Mouse (Mus musculus): ENCODE measurements at regions not wholly inside any gene's neighbourhood (a gene's known extent, or its start where the extent isn't known, plus 50 kb on each side); places are given as distances from the start of the nearest gene placed in this dataset.

DNA sequence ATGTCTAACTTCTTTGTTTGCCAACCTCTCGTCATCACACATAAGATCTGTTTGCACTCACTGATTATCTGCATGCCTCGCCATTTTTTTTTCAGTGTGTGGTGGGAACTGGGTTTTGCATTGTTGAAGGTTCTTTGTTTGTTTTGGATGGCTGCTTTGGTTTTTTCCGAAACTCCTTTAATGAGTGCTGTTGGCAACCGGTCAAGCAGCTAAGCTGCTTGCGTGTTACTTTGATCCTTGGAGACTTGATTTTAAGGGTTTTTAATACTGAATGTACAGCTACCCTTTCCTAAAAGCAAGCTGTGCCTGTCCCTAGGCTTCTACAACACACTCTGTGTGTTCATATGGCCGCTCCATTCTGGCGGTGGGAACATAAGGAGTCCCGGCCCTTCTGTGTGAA lies 733.9 kb downstream of the Nedd1 start:
- no peak for DNase-seq (ENCODE audit: low read depth, low spot score)
- Histone ChIP-seq H3K36me3 (ENCODE audit: control insufficient read depth in 1 of 2, insufficient read depth in 2 of 2, low read length in 2 of 2) (no peaks in the 10 kb centered on the region), H3K9ac (ENCODE audit: control insufficient read depth, low read depth, low read length, poor library complexity, severe bottlenecking) (no peak overlapping the region), H3K4me3 (ENCODE audit: control insufficient read depth in 1 of 2, insufficient read depth in 1 of 2, low read depth in 2 of 2, low read length in 2 of 2) (no peak overlapping the region), H3K4me1 (ENCODE audit: control insufficient read depth in 1 of 2, insufficient read depth in 2 of 2, low read length in 2 of 2) (no peaks in the 10 kb centered on the region), H3K27me3 (ENCODE audit: control insufficient read depth in 1 of 2, insufficient read depth in 2 of 2, low read length in 2 of 2) (no peaks in the 10 kb centered on the region), H3K27ac (ENCODE audit: control insufficient read depth, low read depth, low read length) (no peak overlapping the region), H3K79me2 (ENCODE audit: control insufficient read depth, insufficient read depth, low read length, poor library complexity) (no peaks in the 10 kb centered on the region), H3K9me3 (replicated peaks; ENCODE audit: insufficient read depth, low read length) (no peaks in the 10 kb centered on the region)
- TF ChIP-seq ETS1 (IDR thresholded peaks at IDR 0.05; ENCODE audit: low read depth, low read length), result no peak
- TF ChIP-seq E2F4 (IDR thresholded peaks at IDR 0.05; ENCODE audit: borderline replicate concordance, low read depth, low read length), result no peak
- no peak for TF ChIP-seq TCF12 (IDR thresholded peaks at IDR 0.05; ENCODE audit: low read depth, low read length)
- no peak for TF ChIP-seq SMC3 (IDR thresholded peaks at IDR 0.05; ENCODE audit: low read depth, low read length)
- no peak for TF ChIP-seq MXI1 (IDR thresholded peaks at IDR 0.05; ENCODE audit: low read depth, low read length)
- TF ChIP-seq BHLHE40 (IDR thresholded peaks at IDR 0.05; ENCODE audit: borderline replicate concordance, low read depth, low read length), result no peak
- TF ChIP-seq MAFK (IDR thresholded peaks at IDR 0.05; ENCODE audit: borderline replicate concordance, low read depth, low read length), result no peak
- no peak for TF ChIP-seq ELF1 (IDR thresholded peaks at IDR 0.05; ENCODE audit: low read depth, low read length)
- TF ChIP-seq GABPA (IDR thresholded peaks at IDR 0.05; ENCODE audit: low read depth, low read length), result no peak
- TF ChIP-seq MAZ (IDR thresholded peaks at IDR 0.05; ENCODE audit: low read depth, low read length), result no peak
- TF ChIP-seq MAX (IDR thresholded peaks at IDR 0.05; ENCODE audit: low read length), result no peak
- no peak for TF ChIP-seq POLR2A (IDR thresholded peaks at IDR 0.05; ENCODE audit: control insufficient read depth in 1 of 2, insufficient read depth in 1 of 2, low read depth in 1 of 2, low read length in 2 of 2, poor library complexity in 1 of 2)
- TF ChIP-seq JUND (IDR thresholded peaks at IDR 0.05; ENCODE audit: low read depth, low read length), result no peak
- TF ChIP-seq ZKSCAN1 (IDR thresholded peaks at IDR 0.05; ENCODE audit: low read depth, low read length), result no peak
- no peak for TF ChIP-seq NRF1 (IDR thresholded peaks at IDR 0.05; ENCODE audit: insufficient read depth, low read depth, low read length, poor library complexity, severe bottlenecking)
- no peak for TF ChIP-seq RAD21 (IDR thresholded peaks at IDR 0.05; ENCODE audit: low read depth, low read length)

DNA sequence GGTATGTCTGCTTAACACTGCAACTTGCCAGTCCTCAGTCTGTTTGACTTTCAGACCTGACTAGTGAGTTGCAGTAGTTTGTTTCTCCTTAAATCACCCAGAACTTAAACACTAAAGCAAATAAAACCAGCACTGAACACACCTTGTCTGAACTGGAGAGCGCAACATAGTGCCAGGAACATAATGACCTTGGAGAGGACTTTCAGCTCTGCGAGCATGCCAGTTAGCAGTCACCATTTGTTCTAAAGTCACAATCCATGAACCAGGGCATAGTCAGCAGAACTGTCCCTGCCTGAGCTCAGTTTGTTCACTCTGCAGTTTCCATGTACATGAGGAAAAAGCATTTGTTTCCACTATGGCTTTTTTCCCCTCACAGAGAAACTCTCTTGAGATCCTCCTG lies 742.4 kb downstream of the Nedd1 start:
- no peaks in the 10 kb centered on the region for H3K27me3 ChIP-seq (ENCODE audit: control insufficient read depth in 1 of 2, insufficient read depth in 2 of 2, low read length in 2 of 2)
- DNase-seq (ENCODE audit: low read depth, low spot score), result no peak
- no peaks in the 10 kb centered on the region for H3K4me1 ChIP-seq (ENCODE audit: control insufficient read depth in 1 of 2, insufficient read depth in 2 of 2, low read length in 2 of 2)
- H3K36me3 ChIP-seq (ENCODE audit: control insufficient read depth in 1 of 2, insufficient read depth in 2 of 2, low read length in 2 of 2), result no peaks in the 10 kb centered on the region
- no peak overlapping the region for H3K9ac ChIP-seq (ENCODE audit: control insufficient read depth, low read depth, low read length, poor library complexity, severe bottlenecking)
- no peak overlapping the region for H3K27ac ChIP-seq (ENCODE audit: control insufficient read depth, low read depth, low read length)
- H3K9me3 ChIP-seq (replicated peaks; ENCODE audit: insufficient read depth, low read length), result no peaks in the 10 kb centered on the region
- no peaks in the 10 kb centered on the region for H3K79me2 ChIP-seq (ENCODE audit: control insufficient read depth, insufficient read depth, low read length, poor library complexity)
- no peak for TF ChIP-seq CHD2 (IDR thresholded peaks at IDR 0.05; ENCODE audit: low read length)
- no peak for TF ChIP-seq CTCF (IDR thresholded peaks at IDR 0.05 in 2 of 3, conservative IDR thresholded peaks at IDR 0.05 in 1 of 3; ENCODE audit: control insufficient read depth in 1 of 3, insufficient read depth in 1 of 3, low read depth in 2 of 3, low read length in 3 of 3, poor library complexity in 1 of 3, severe bottlenecking in 1 of 3)
- TF ChIP-seq USF2 (IDR thresholded peaks at IDR 0.05; ENCODE audit: borderline replicate concordance in 1 of 2, insufficient read depth in 1 of 2, low read depth in 1 of 2, low read length in 2 of 2), result no peak
- no peak for TF ChIP-seq MYB (IDR thresholded peaks at IDR 0.05; ENCODE audit: low read depth, low read length)
- TF ChIP-seq ETS1 (IDR thresholded peaks at IDR 0.05; ENCODE audit: low read depth, low read length), result no peak
- H3K4me3 ChIP-seq (ENCODE audit: control insufficient read depth in 1 of 2, insufficient read depth in 1 of 2, low read depth in 2 of 2, low read length in 2 of 2), result no peak overlapping the region

Measured in MEL (cell line).